Mouse (Mus musculus) testis, adult 2 months (tissue): ENCODE results near the gene Gm11639. TPM values are rescaled to one million over a fixed set of nuclear protein-coding genes. Genes with fewer than 3 reads are reported as not detected.

Source experiments
- H3K27ac ChIP-seq: fragments of 200-500 bp; 2 replicates; pipeline ENCODE4 v1.5.1; 2012; ENCODE audit warnings: low read depth, low read length; ENCODE audit not compliant: control insufficient read depth, insufficient read depth
- H3K27me3 ChIP-seq: fragments of 200-500 bp; 2 replicates; pipeline ENCODE4 v1.6.1; 2012; ENCODE audit warnings: mild to moderate bottlenecking, low read length, moderate library complexity; ENCODE audit not compliant: control insufficient read depth, insufficient read depth
- H3K36me3 ChIP-seq: fragments of 200-500 bp; 2 replicates; pipeline ENCODE4 v1.6.1; 2012; ENCODE audit warnings: mild to moderate bottlenecking, low read length; ENCODE audit not compliant: control insufficient read depth, insufficient read depth
- H3K4me1 ChIP-seq: fragments of 200-500 bp; 2 replicates; pipeline ENCODE4 v1.6.1; 2012; ENCODE audit warnings: low read length; ENCODE audit not compliant: control insufficient read depth, insufficient read depth
- H3K4me3 ChIP-seq: fragments of 200-500 bp; 2 replicates; pipeline ENCODE4 v1.5.1; 2012; ENCODE audit warnings: low read depth, mild to moderate bottlenecking, low read length, moderate library complexity, mixed read lengths; ENCODE audit not compliant: control insufficient read depth
- CTCF ChIP-seq: fragments of 200-500 bp; IDR thresholded peaks from 2 replicates; pipeline ENCODE4 v1.5.1; 2012; ENCODE audit warnings: low read depth, mild to moderate bottlenecking, inconsistent platforms, low read length, moderate library complexity; ENCODE audit not compliant: control insufficient read depth, insufficient read depth, insufficient replicate concordance
- POLR2A ChIP-seq: fragments of 200-500 bp; IDR thresholded peaks from 2 replicates; pipeline ENCODE4 v1.6.1; 2012; ENCODE audit warnings: low read depth, mild to moderate bottlenecking, inconsistent platforms, low read length, moderate library complexity; ENCODE audit not compliant: control insufficient read depth
- polyA plus RNA-seq: library from polyadenylated mRNA; depleted of rRNA; stranded (reverse); fragments of >200 nt; gene quantifications from 2 replicates; pipeline ENCODE4 v1.2.3, GENCODE M21; 2012

The Gm11639 gene
- polyA plus RNA-seq, 1 experiment, result 1.5 TPM

DNA sequence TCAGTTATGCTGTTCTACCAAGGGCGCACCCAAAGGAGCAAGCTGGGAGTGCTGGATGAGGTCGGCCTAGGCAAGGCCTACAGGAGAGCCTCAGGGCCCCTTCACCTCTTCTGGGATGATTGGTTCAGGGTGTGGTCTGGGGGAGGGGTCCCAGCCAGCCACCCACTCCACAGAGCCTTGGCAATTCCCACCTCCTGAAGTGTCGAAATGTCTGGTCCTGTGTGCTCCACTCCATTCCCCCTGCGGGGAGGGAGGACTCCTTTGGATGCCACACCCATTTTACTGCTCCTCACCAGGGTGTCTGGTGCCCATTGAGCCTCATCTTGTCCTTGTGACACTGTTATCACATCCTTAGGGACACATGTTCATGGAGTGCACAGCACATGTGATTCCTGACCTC is 39.3 kb upstream of the Gm11639 start:
- H3K27me3 ChIP-seq, result no peaks in the 10 kb centered on the region
- no peak for TF ChIP-seq CTCF
- TF ChIP-seq POLR2A, result no peak
- no peak overlapping the region for H3K4me3 ChIP-seq
- no peak overlapping the region for H3K27ac ChIP-seq
- H3K36me3 ChIP-seq, result no peaks in the 10 kb centered on the region
- H3K4me1 ChIP-seq, result no peaks in the 10 kb centered on the region; the same call in 1 of the 2 replicates

DNA sequence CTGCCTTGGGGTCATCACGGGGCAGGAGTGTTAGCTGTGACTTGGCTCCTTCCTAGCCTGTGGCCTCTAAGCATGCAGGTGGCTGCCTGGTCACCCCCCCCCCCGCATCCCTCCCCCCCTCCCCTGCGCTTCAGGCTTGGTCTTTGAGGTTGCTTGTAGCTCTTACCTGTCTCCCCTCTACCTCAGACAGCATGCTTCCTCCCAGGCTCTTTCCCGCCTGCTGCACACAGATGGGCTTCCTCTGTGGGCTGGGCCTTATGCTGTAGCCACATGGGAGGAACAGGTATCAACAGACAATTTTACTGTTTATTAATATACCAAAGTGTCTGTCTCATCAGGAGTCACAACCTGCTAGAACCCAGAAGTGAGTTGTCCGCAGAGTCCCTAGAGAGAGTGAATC is 38.9 kb upstream of the Gm11639 start:
- Histone ChIP-seq H3K4me3 (no peak overlapping the region), H3K27ac (no peak overlapping the region), H3K36me3 (no peaks in the 10 kb centered on the region), H3K4me1 (no peaks in the 10 kb centered on the region; the same call in 1 of the 2 replicates), H3K27me3 (no peaks in the 10 kb centered on the region)
- TF ChIP-seq CTCF (no peak), POLR2A (no peak)

DNA sequence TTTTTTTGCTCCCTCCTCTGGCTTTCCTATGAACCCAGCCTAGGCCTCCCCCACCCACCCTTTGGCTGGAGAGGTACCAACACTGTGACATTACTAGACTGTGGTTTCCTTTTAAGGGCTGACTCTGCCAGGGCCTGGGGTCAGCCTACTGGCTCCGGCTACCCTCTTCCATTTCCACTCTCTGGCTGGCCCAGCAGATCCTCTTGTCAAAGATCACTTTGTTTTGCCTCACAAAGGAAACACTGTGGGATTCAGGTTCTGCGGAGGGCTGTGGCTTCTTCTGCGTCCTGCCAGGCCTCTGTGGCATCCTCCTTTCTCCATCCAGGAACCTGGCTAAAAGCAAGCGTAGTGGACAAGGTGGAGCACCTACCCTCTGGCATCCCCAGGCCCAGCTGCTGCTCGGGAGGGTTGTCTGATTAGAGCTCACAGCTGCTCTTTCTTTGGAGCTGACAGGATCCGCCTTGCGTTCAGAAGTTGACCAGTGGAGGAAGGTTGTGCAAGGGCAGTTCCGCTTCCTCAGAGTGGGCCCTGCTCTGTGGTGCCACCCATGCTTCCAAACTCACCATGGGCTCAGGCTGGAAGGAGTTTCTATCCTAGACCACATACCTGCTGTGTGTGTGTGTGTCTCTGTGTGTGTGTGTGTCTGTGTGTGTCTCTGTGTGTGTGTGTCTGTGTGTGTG is 38.2 kb upstream of the Gm11639 start:
- Histone ChIP-seq H3K36me3 (no peaks in the 10 kb centered on the region), H3K27me3 (no peaks in the 10 kb centered on the region), H3K27ac (no peak overlapping the region), H3K4me1 (no peaks in the 10 kb centered on the region; the same call in 1 of the 2 replicates), H3K4me3 (no peak overlapping the region)
- TF ChIP-seq POLR2A, result no peak
- no peak for TF ChIP-seq CTCF

DNA sequence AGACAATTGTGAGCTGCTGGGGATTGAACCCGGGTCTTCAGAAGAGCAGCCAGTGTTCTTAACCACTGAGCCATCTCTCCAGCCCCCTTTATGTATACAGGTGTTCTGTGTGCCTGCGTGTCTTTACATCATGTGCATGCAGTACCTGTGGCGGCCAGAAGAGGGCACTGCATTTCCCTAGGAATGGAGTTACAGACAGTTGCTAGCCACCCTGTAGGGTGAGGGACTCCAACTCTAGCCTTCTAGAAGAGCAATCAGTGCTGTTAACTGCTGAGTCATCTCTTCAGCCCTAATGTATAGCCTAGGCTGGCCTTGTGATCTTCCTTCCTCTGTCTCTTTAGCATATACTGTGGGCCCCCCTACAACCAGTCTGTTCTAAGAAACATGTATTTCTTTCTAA is 36.9 kb upstream of the Gm11639 start:
- Histone ChIP-seq H3K27me3 (no peaks in the 10 kb centered on the region), H3K27ac (no peak overlapping the region), H3K36me3 (no peaks in the 10 kb centered on the region), H3K4me1 (no peaks in the 10 kb centered on the region; the same call in 1 of the 2 replicates), H3K4me3 (no peak overlapping the region)
- TF ChIP-seq CTCF (peak; percentile 90; the same call in 1 of the 2 replicates), POLR2A (no peak)

DNA sequence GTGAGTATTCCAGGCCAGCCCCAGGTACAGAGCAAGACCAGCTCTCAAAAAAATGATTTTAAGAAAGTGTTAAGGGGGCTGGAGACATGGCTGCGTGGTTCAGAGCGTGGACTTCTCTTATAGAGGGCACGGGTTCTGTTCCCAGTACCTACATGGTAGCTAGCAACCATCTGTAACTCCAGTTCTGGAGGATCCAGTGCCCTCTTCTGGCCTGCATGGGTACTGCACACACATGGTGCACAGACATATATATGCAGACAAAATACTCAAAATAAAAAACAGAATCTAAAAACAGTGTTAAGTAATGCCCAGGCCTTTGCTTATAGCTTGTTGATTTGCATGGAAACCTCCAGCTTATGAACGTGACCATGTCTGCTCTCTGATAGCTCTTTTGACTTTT is 24.9 kb upstream of the Gm11639 start:
- Histone ChIP-seq H3K27me3 (no peaks in the 10 kb centered on the region), H3K4me3 (no peak overlapping the region), H3K4me1 (peaks cover 6% of the 10 kb centered on the region; the same call in 1 of the 2 replicates), H3K36me3 (no peaks in the 10 kb centered on the region), H3K27ac (no peak overlapping the region)
- peak; percentile 47; the same call in 1 of the 2 replicates for TF ChIP-seq CTCF
- TF ChIP-seq POLR2A, result no peak

DNA sequence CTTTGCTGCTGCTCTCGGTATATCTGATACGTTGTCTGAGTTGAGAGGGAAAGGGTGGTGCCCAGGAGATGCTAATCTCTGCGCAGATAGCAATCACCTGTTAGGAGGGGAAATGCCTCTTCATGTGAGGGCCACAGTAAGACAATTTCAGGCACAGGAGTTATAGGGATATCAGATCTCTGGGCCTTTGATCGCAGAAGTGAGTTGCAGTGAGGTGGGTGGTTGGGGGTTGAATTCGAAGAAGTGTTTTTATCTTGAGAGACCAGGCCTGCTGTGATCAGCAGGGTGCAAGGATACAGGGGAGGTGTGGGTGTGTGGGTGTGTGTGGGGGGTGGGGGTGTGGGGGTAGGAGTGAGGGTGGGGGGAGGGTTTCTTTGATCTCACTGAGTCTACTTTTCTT is 24.4 kb upstream of the Gm11639 start:
- Histone ChIP-seq H3K27ac (no peak overlapping the region), H3K4me3 (no peak overlapping the region), H3K4me1 (peaks cover 2% of the 10 kb centered on the region; the same call in 1 of the 2 replicates), H3K27me3 (no peaks in the 10 kb centered on the region), H3K36me3 (no peaks in the 10 kb centered on the region)
- TF ChIP-seq CTCF (no peak), POLR2A (no peak)

DNA sequence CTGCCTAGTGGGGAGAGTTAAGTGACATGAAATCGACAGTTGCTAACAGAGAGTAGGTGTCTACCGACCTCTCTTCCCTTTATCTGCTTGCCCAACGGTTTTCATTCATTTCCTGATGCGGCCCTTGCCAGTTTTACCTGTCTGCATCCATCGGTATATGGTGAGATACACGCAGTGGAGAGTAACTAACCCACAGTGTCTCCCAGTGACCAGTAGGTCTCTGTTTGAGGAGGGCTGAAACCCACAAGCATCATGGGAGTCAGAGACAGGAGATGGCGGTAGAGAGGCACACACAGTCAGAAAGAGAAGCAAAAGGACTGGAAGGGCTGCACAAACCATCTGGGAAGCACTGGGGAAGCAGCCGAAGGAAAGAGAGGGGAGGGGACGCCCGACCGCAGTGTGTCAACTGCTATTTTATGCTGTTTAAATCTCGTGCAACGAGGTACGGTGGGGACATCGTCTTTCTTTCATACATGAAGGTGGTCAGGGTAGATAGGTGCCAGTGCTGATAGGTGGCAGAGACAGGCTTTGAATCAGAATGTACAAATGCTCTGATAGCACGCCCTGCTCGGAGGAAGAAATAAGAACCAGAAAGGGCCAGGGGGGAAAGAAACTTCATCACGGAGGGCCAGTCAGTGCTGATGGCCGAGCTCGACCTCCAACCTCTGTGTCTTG is 23.8 kb upstream of the Gm11639 start:
- H3K36me3 ChIP-seq, result no peaks in the 10 kb centered on the region
- no peak overlapping the region for H3K4me3 ChIP-seq
- H3K27ac ChIP-seq, result no peak overlapping the region
- no peaks in the 10 kb centered on the region for H3K27me3 ChIP-seq
- H3K4me1 ChIP-seq, result no peaks in the 10 kb centered on the region
- TF ChIP-seq POLR2A, result no peak
- no peak; the same call in 1 of the 2 replicates for TF ChIP-seq CTCF

DNA sequence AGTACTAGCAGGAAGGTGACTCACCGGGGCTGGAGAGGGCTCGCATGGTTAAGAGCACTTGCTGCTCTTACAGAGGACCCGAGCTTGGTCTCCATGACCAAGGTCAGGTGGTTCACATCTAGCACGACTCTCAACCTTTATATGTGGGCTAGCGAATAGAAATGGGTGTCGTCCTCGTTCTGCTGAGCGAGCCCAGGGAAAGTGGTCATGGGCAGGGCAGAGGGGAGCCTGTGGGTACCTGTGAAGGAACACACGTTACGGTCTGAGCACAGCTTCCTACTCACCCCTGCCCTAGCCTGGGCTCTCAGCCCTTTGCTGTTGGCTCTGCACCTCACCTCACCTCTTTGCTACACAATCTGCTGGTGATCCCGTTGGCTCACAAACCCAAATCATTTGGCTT is 22.9 kb upstream of the Gm11639 start:
- H3K27me3 ChIP-seq, result no peaks in the 10 kb centered on the region
- TF ChIP-seq CTCF (no peak), POLR2A (no peak)
- H3K4me3 ChIP-seq, result no peak overlapping the region
- no peaks in the 10 kb centered on the region for H3K4me1 ChIP-seq
- no peaks in the 10 kb centered on the region for H3K36me3 ChIP-seq
- H3K27ac ChIP-seq, result no peak overlapping the region
